Mouse (Mus musculus): ENCODE measurements around the gene Nfe2l2.
A peak's percentile ranks its signal among the peaks of the same experiment; 100 is the strongest.
"Not testable (repeated sequence)": the region's sequence is repeated elsewhere in the genome, so short reads cannot be mapped to it uniquely, and the experiment has no call there.

Gene Nfe2l2

DNA sequence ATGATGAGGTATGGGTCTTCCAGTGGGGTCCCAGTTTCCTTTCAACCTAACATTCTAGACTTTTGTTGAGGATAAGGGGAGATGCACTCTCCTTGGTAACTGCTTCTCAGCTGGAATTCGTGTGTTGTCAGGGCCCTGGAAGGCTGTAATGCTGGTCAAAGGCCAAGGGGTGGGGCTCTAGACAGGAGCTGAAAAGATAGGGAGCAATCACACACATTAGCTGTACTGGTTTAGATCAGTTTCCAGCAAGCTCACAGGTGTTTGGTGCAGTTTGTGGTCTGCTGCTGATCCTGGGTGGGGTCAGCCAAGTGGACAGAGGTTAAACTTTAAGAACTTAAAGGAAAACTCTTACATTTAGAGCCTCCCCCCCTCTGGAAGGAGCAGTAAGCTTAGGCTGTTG lies 3.0 kb upstream of the Nfe2l2 start:
- DNase-seq = no peak

DNA sequence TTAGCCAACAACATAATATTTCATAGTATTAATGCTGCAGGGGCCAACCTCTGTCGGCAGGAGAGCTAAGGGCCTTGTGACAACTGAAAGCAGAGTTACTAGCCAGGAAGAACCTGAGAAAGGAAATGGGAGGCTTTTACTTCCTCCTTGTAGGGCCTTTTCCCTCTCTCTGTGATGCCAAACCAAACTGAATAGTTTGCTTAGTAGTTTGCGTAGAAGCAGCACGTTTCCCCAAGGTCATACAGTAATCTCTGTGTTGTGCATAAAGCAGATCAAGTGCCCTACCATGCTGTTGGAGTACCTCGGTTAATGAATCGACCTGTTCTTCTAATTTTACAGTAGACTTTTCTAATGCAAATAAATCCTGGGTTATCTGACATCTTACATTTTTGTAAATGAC lies 2.0 kb upstream of the Nfe2l2 start:
- no peak for DNase-seq

DNA sequence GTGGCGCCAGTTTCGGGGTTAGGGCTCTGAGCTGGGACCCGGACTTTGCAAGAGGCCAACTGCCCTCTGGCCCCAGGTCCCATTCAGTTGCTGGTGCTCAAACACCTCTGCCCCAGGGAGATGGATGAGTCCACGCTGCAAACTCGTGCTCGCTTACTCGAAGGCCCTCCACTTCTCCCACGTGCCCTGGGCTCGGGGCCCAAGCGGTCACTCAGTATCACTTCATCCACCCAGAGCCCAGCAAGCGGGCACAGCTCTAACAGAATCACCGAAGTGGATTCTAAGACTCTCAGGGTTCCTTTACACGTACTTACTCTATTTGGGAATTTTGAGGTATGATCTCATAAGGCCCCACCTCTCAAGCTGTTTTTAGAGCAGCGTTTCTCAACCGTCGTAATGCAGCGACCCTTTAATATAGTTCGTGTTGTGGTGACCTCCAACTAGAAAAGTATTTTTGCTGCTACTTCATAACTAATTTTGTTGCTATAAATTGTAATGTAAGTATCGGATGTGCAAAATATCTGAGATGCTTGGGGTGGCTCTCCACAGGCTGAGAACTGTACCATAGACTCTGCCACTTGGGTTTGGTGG lies 816 bp upstream of the Nfe2l2 start:
- peak; percentile 68 for DNase-seq

DNA sequence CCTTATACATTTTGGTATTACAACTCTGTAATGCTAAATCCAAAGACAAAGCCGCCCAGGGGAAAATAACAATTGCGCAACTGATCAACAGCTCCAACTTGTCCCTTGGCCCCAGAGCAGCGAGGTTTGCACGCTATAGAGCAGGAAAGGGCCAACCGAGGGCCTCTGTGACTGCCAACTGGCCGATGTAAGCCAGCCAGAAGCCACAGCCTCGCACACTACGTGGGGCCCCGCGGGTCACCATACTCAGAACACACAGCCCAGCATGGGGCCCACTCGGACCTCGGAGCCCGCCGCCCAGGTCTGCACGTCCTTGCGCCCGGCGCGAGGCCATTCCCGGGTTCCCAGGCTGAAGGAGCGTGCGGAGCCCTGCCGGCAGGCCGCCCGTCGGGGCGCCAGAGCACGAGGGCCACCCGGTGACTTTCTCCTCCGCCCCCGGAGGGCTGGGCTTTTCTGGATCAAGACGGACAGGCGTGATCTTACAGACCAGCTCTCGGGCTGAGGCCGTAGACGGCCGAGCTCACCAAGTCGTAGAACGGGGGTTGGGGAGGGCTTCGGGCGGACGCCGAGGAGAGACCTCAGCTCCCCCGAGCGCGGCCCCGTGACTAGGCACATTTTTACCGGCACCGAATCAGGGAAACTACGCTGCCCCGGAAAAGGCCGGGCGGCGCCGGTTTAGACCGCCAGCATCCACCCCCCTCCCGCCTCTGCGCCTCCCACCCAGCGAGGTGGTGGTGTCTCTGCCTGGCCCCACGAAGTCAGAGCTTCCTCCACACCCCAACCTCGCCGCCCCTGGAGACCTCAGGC lies 863 bp downstream of the Nfe2l2 start:
- DNase-seq = peak; percentile 95

DNA sequence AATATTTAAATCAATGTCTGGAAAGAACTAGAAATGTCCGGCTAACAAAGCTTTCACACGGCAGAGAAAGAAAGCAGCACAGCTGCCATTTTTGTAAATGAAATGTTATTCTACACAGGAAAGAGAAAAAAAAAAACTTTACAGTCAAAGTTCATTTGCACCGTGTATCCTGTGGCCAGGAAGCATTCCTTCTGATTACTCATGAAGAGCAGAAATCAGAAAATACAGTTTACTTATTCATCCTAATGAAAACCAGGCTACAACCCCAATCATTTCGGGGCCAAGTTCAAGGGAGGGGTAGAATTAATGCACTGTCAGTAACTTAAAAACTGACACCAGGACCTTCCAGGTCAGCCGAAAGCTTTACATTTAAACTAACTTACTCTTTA lies 1.9 kb downstream of the Nfe2l2 start:
- DNase-seq = no peak

DNA sequence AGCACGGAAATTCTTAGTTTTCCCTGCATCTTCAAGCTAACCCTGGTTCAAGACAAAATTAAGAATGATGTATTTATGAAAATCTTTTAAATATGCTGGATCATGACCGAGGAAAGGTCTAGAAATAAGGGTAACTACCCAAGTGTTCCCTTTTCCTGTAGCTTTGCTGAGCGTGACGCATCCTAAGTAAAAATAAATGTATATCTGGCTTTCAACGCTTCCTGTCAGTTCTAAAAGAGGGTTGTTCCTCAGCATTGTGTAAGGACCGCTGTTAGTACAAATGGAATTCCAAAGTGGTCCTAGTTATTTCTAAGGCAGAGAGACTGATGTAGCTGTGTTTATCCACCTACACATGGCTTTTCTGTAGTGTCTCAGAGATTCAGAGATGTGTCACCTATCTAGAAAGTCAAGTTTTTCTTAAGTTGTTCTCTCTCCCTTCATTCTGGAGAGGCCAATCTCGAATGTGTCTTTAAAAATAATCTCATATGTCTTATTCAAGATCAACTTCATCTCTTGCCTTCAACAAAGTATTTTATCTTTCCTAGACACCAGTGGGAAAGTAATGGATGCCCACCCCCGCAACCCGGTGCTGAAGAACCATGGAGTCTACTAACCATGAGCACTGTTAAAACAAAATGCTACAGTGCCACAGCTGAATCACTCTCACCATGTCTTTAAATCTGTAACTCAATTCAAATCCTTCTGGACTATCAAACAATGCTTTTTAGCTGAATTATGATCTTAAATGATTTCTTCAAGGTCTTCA lies 2.4 kb downstream of the Nfe2l2 start:
- DNase-seq = no peak

DNA sequence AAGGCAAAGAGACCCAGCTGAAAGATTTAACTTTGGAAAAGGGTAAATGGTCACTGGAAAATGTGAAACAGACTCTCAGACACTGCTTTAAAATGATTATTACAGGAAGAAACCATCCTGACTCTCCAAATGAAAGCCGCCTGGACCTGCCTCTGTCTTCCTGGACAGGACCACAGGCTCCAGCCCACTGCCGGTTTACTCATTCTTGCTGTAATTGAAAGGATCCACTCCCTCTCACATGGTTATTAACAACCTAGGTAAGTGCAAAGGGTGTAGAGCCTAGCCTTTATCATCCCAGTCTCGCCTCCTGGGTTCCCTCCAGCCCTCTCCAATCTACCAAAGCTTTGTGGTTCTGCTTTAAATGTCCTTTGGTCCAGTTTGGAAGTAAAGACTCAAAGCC lies 3.2 kb downstream of the Nfe2l2 start:
- DNase-seq = no peak

DNA sequence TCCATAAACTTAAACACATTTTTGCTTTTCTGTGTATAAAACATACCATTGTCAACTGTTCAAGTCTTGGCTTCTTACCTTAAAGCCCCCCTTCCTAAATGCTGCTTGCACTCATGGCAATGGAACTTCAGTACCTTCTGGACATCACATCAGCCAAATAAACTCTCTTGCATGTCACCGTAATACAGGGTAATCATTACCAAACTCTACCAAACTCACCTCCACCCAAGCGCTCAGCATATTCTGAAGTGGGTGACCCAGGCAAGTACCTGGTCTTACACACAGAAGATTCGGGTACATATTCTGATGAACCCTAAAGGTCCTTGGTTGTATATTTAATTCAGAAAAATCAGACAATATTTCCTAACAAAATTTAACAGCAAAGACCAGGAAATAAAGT lies 3.9 kb downstream of the Nfe2l2 start:
- no peak for DNase-seq

DNA sequence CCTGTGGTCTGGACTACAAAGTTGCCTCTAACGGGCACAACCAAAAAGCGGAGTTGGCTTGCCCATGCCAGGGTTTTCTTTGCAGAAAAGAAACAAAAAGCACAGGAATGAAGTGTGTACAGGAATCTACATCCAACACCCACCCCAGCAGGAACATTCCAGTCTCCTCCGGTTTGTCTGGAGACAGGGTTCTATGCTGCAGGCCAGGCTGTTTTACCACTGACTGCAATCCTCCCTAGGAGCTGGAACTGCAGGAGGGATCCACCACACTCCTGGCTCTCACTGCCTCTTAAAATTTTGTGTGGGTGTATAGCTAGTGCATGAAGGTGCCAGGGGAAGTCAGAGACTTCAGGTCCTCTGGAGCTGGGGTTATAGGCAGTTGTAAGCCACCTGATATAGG lies 5.6 kb downstream of the Nfe2l2 start:
- DNase-seq = no peak

DNA sequence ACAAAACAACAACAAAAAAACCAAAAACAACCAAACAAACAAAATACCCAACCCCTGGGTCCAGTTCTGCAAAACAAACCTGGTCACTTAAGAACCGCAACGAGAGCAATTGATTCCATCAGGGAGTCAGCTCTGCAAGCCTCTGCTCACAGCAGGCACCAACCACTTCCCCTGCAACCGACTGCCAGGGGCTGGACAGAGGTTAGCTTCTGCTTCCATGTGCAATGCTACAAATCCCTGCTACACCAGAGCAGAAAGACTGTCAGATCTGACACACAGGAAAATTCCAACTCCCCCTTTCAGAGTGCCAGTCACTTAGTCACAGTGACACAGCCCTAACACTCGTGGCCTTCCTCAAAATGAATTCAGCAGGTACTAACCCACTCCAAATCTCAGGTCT lies 6.4 kb downstream of the Nfe2l2 start:
- DNase-seq = no peak

DNA sequence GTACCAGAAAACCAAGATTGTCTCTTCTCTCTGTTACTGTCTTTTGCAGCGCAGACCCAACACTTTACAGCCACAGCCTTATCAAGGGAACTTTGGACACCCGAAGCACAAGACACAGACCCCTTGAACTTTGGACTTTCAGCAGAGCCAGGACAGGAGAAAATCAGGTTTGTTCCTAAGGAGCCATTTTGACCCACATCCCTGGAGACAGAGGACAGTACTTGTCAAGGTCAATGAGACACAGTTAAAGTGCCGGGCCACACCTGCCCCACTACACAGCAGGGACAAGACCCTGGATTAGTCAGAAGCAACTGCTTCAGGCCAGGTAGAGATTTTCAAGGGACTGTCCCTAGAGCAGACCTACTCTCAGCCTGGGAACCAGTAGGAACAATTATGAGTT lies 7.2 kb downstream of the Nfe2l2 start:
- DNase-seq = no peak

DNA sequence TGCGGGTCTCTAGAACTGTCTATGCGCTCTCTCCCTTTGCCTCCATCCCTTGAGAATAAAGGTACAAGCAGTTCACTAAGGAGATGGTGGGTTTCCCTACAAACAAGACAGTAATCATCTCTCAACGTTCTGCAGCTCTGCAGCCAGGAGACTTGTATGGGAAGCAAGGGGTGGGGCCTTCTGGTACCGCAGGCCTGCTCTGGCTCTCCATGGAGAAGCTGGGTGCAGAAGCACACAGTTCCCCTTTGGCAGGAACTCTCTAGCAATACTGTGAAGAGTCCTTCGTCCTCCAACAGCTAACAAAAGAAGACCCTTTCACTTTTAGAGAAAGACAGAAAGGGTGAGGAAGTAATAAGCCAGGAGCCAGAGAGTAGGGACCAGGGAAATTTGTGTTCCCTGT lies 8.1 kb downstream of the Nfe2l2 start:
- DNase-seq = no peak

DNA sequence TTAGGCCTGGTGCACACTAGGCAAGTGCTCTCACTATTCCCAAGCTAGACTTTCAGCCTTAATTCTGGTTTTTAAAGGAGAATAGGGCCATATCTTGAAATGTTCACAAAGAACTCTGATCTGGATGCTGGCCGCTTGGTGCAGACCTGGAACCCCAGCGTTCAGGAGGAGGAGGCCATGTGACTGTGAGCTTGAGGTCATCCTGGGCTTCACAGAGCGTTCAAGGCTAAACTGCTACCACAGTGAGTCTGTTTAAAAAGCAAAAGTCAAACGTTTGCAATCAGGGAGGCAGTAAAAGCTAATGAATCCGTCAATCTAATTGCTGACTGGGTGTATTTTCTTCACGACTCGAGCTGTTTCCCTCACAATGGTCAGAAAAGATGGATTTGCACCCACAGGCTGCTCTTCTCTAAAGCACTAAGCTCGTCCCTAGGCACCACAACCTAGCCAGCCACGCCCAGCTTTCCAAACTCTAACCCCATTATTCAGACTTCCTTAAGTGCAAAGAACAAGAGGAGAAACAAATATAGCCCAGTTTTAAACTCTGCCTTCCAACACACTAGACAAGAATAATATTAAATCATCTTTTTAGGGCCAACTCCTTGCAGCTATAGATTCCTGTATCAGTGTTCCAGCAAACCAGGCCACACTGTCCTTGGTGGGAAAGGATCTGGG lies 8.6 kb downstream of the Nfe2l2 start:
- no peak for DNase-seq

DNA sequence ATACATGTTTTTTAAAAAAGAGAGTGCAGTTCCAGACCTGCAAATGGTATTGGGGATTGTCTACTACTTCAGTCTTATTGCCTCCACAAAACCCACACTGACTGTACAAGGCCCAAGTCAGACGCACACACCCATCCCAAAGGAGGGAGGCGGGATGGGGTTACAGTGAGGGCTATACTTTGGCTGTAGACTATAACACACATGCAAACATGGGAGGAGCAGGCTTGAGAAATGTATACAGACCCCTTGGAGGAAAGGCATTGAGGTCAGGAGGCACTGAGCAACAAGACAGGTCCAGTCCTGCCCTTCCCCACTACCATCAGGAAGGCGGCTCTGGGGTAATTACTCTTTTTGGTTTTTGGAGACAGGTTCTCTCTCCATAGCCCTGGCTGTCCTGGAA lies 9.5 kb downstream of the Nfe2l2 start:
- not testable (repeated sequence) for DNase-seq

DNA sequence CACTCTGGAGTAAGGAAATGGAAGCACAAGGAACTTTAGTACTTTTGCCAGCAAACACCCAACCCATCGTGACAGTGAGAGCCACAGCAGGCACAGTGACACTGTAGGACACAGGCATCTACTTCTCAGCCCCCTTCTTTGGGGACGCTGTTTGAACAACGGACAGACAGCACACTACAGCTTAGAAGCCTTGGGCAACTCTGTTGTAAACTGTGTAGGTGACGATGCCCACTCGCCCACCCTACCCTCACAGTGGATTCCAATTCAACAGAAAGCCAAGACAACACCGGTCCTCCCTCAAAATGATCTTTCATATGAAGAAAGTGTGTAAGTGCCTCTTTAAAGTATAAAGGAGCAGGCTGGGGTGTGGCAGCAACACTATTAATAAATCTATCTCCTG lies 12.1 kb downstream of the Nfe2l2 start:
- no peak for DNase-seq

DNA sequence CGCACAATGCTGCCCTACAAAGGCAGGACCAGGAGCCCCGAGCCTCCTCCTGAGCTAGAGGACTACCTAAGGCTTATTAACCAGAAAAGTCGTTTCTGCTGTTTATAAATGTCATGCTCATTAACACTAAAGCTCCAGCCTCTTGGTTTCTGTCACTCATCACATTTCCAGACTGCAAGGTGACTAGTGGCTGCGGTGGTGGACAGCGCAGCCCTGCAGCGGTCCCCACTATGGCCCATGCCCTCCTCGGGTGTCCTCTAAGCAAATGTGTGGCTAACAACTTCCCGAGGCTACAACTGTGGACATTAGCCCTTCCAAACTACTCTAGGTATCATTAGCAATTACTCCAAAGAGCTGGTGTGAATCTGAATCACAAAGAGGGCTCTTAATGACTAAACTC lies 13.1 kb downstream of the Nfe2l2 start:
- no peak for DNase-seq

DNA sequence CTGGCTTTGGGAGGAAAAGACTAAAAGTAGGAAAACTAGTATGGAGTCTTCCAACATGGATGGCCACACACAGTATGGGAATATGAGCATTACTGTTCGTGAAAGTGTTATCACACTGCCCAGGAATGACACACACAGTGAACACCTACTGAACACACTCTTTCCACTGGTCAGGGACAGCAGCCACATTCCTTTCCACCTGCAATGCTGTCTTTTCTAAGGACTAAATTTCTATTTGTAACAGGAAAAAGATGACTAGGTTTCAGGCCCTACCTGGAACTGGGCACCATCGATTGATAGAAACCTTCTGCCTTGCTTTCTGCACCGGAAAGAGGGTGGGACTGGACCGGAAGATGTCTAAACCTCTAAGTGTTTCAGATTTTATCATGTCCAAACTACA lies 13.8 kb downstream of the Nfe2l2 start:
- no peak for DNase-seq

DNA sequence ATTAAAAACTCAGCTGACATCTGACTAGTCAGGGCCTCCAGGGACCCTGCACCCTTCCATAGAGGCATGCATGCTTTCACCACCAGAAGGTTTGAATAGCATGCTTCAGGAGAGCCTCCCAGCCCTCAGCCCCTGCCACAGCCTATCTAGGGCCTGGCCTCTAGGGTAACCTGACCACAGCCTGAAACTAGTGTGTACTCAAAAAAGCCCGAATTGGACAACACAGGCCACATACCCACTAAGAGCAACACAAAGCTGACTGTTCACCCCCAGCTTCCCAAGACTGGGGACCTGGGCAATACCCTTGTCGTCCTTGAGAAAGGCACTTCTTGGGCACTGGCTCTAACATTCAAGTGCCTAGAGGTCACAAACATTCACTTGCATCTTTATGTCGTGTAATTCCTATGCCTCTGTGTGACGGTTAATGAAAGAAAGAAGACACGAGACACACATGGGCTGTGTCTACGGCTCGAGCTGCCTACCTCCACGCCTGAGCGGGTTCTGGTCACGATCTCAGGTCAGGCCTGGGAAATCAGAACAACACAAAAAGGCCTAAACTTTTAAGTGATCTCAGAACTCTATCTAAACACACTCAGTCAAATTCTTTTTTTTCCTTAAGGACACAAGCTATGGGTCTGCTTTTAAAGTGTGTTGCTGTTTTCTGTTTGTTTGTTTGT lies 14.8 kb downstream of the Nfe2l2 start:
- DNase-seq = no peak

DNA sequence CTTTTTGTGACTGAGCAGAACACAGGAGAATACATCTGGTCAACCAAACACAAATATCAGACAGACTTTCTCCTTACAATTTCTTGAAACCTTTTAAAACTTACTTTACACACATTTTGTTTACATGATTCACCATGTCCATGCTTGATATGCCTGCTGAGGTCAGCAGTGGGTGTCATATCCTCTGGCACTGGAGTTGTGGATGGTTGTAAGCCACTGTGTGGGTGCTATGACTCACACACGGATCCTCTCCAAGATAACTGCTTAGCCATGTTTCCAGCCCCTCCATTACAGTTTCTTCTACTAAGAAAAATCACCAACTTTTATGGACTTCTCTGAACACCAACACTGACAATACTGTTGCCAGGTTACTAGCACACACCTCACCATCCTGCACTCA lies 15.5 kb downstream of the Nfe2l2 start:
- DNase-seq = no peak

DNA sequence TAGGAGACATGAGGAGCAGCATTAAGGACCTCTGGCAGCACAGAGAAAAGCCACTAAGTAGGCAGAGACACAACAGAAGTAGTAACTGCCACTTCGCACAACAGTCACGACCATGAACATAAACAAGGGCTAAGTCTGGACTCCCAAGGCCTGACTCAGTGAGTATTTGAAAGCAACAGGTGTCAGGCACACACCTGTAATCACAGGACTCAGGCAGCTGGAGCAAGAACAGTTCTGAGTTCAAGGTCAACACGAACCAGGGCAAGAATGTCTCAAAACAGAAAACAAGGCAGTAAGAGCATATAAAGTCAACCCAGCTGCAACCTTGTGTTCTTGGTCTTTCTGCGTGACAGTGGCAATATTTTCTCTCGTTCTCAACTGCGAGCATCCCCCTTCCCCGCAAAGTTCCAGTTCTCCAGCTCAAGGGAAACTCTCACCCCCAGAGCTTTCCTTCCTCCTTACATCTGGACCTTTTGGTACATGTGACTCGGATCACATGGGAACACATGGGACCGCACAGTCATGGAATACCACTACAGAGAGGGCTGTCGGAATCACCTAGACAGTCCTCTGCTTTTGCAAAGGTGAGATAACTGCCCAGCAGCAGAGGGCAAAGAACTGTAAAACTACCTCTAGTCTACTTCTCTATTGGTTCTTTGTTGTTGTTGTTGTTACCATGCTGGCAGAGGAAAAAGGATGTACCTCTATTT lies 17.2 kb downstream of the Nfe2l2 start:
- no peak for DNase-seq

DNA sequence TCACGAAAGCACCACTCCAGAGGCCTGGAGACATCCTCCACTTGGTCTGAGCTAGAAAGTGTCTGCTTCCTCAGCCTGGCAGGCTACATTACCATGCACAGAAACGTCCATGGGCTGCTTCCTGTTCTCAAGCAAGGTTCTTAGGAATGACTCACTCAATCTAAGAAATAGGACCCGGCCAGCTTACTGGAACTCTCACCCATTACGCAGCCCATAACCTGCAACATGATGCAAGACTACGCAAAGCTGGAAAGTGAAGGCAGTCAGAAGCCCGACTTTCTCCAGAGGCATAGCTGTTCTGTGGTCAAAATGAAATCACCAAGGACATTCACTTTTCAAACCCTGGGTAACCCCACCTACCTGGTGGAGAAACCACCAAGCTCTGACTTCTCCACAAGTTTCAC lies 19.0 kb downstream of the Nfe2l2 start:
- no peak for DNase-seq

DNA sequence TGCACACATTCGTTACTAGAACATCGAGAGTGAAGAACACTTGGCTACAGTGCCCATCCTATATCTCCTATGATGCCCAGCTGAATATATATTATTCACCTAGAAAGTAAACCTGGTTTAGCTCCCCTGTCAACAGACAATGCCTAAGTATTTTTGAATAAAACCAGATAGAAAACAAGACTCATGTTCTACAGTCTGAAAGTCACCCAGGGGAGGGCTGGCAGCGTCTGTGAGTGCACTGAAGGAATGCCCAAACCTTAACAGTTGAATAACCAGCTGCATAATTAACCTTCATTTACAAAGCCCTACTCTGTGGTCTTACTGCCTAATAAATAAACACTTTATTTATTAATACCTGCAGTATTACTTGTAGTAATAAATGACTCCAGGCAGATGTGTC lies 19.9 kb downstream of the Nfe2l2 start:
- no peak for DNase-seq
